Mouse (Mus musculus): ENCODE measurements around the gene Phc3. TPM values are rescaled to one million over a fixed set of nuclear protein-coding genes. Genes with fewer than 3 reads are reported as not detected.
"Not testable (repeated sequence)": the region's sequence is repeated elsewhere in the genome, so short reads cannot be mapped to it uniquely, and the experiment has no call there.

The Phc3 gene
- polyA plus RNA-seq, 1 experiment = 23.9 TPM

DNA sequence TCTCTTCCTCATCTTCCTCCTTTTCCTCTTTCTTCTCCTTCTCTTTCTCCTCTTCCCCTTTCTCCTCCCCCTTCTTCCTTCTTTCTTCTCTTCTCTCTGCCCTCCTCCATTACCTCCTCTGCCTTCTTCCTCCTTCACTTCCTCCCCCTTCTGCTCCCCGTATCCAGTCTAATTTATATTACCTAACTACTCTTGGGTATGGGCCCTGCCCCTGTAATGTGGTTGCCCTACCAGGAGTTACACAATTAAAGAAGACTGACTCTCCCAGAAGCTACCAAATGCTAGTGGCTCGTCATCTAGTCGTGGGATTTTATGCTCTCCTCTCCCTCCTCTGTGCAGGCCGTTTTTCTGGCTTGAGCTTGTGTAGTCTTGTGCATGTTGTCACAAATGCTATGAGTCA, 108.5 kb downstream of the Phc3 start:
- no peak for DNase-seq
- 67% methylated on average over 4 of the region's 4 CpGs for WGBS
- no peaks in the 10 kb centered on the region for H3K36me3 ChIP-seq (ENCODE audit: control insufficient read depth, insufficient read depth, low read length)
- H3K27ac ChIP-seq (ENCODE audit: insufficient read depth, low read depth, low read length) = no peak overlapping the region
- H3K27me3 ChIP-seq (replicated peaks; ENCODE audit: control insufficient read depth, insufficient read depth, low read length) = no peaks in the 10 kb centered on the region
- H3K4me1 ChIP-seq (ENCODE audit: control insufficient read depth, insufficient read depth, low read length) = no peaks in the 10 kb centered on the region; the same call in 1 of the 2 replicates
- no peak overlapping the region for H3K4me3 ChIP-seq (ENCODE audit: insufficient read depth, low read depth, low read length)
- TF ChIP-seq POLR2A (IDR thresholded peaks at IDR 0.05; ENCODE audit: low read depth, low read length) (no peak), CTCF (conservative IDR thresholded peaks at IDR 0.05; ENCODE audit: insufficient read depth, insufficient read length, low read depth, low read length) (no peak)

GRCm38 (mm10) chr3:30859599-30859998, 109.6 kb downstream of the Phc3 start:
- not testable (repeated sequence) for DNase-seq; H3K4me3 ChIP-seq (ENCODE audit: insufficient read depth, low read depth, low read length); H3K27me3 ChIP-seq (replicated peaks; ENCODE audit: control insufficient read depth, insufficient read depth, low read length); H3K4me1 ChIP-seq (ENCODE audit: control insufficient read depth, insufficient read depth, low read length); H3K27ac ChIP-seq (ENCODE audit: insufficient read depth, low read depth, low read length); H3K36me3 ChIP-seq (ENCODE audit: control insufficient read depth, insufficient read depth, low read length)
- 94% methylated on average over 8 of the region's 8 CpGs for WGBS

GRCm38 (mm10) chr3:30855604-30856458, 113.4 kb downstream of the Phc3 start, which contains the start of gene Gpr160:
Gene Gpr160, plus strand, starts transcription at chr3:30855950.
- H3K4me1 ChIP-seq (ENCODE audit: control insufficient read depth, insufficient read depth, low read length) = peaks cover 6% of the 10 kb centered on the region; the same call in 1 of the 2 replicates
- H3K27ac ChIP-seq (ENCODE audit: insufficient read depth, low read depth, low read length) = peak within 1 kb of the TSS; percentile 93
- TF ChIP-seq CTCF (conservative IDR thresholded peaks at IDR 0.05; ENCODE audit: insufficient read depth, insufficient read length, low read depth, low read length) = peak; percentile 68
- peak; percentile 78 for TF ChIP-seq POLR2A (IDR thresholded peaks at IDR 0.05; ENCODE audit: low read depth, low read length)
- under 1% methylated on average over 75 of the region's 75 CpGs for WGBS
- H3K4me3 ChIP-seq (ENCODE audit: insufficient read depth, low read depth, low read length) = peak within 1 kb of the TSS; percentile 95
- DNase-seq = peak; percentile 88
- no peaks in the 10 kb centered on the region for H3K27me3 ChIP-seq (replicated peaks; ENCODE audit: control insufficient read depth, insufficient read depth, low read length)
- H3K36me3 ChIP-seq (ENCODE audit: control insufficient read depth, insufficient read depth, low read length) = no peaks in the 10 kb centered on the region

GRCm38 (mm10) chr3:30853596-30853995, 115.6 kb downstream of the Phc3 start:
- WGBS = 54% methylated on average over 5 of the region's 5 CpGs
- H3K4me1 ChIP-seq (ENCODE audit: control insufficient read depth, insufficient read depth, low read length) = peaks cover 6% of the 10 kb centered on the region; the same call in 1 of the 2 replicates
- TF ChIP-seq POLR2A (IDR thresholded peaks at IDR 0.05; ENCODE audit: low read depth, low read length) (no peak), CTCF (conservative IDR thresholded peaks at IDR 0.05; ENCODE audit: insufficient read depth, insufficient read length, low read depth, low read length) (no peak)
- DNase-seq = peak; percentile 55
- H3K36me3 ChIP-seq (ENCODE audit: control insufficient read depth, insufficient read depth, low read length) = no peaks in the 10 kb centered on the region
- H3K27me3 ChIP-seq (replicated peaks; ENCODE audit: control insufficient read depth, insufficient read depth, low read length) = no peaks in the 10 kb centered on the region
- no peak overlapping the region for H3K27ac ChIP-seq (ENCODE audit: insufficient read depth, low read depth, low read length)
- H3K4me3 ChIP-seq (ENCODE audit: insufficient read depth, low read depth, low read length) = no peak overlapping the region

DNA sequence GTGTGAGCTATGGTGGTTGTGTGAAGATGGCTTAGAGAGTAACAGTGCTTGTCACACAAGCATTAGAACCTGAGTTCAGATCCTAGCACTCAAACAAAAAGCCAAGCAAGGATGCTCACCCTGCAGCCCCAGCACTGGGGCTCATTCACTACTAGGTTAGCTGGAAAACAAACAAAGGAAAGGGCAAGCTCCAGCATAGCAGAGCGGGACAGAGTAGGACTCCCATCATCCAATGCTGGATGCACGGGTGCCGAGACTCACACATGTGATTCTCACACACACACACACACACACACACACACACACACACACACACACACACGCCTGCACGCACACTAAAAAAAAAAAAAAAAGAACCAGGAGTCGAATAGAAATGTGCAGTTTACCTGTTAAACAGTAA, 117.8 kb downstream of the Phc3 start:
- peaks cover 18% of the 10 kb centered on the region; the same call in 1 of the 2 replicates for H3K4me1 ChIP-seq (ENCODE audit: control insufficient read depth, insufficient read depth, low read length)
- 70% methylated on average over 5 of the region's 6 CpGs for WGBS

More for the DNA sequence above, 117.8 kb downstream of the Phc3 start:
- Histone ChIP-seq H3K27me3 (replicated peaks; ENCODE audit: control insufficient read depth, insufficient read depth, low read length) (no peaks in the 10 kb centered on the region), H3K36me3 (ENCODE audit: control insufficient read depth, insufficient read depth, low read length) (no peaks in the 10 kb centered on the region), H3K27ac (ENCODE audit: insufficient read depth, low read depth, low read length) (no peak overlapping the region), H3K4me3 (ENCODE audit: insufficient read depth, low read depth, low read length) (no peak overlapping the region)
- peak; percentile 59 for DNase-seq
- TF ChIP-seq CTCF (conservative IDR thresholded peaks at IDR 0.05; ENCODE audit: insufficient read depth, insufficient read length, low read depth, low read length) = no peak
- no peak for TF ChIP-seq POLR2A (IDR thresholded peaks at IDR 0.05; ENCODE audit: low read depth, low read length)

Other genes with a start within 250 kb of the Phc3 start
- not detected in 2 replicates for gene Samd7, start 223.1 kb downstream of the Phc3 start, polyA plus RNA-seq (2012; rRNA removed)
- 40.0 and 52.0 TPM in 2 replicates for gene Sec62, start 176.5 kb downstream of the Phc3 start, polyA plus RNA-seq (2012; rRNA removed)
- 38.3 and 40.1 TPM in 2 replicates for gene Gpr160, start 113.5 kb downstream of the Phc3 start, polyA plus RNA-seq (2012; rRNA removed)
- gene Prkci, start 26.3 kb upstream of the Phc3 start, polyA plus RNA-seq (2012; rRNA removed) = 15.1 and 16.4 TPM in 2 replicates
- 5.8 and 7.7 TPM in 2 replicates for gene Skil, start 125.6 kb upstream of the Phc3 start, polyA plus RNA-seq (2012; rRNA removed)
- gene Cldn11, start 180.5 kb upstream of the Phc3 start, polyA plus RNA-seq (2012; rRNA removed) = 2.8 and 6.0 TPM in 2 replicates

All from kidney, adult 2 months (tissue).